Comparison of ENCODE assay signal across 12 mouse cellular contexts in the genomic region with DNA sequence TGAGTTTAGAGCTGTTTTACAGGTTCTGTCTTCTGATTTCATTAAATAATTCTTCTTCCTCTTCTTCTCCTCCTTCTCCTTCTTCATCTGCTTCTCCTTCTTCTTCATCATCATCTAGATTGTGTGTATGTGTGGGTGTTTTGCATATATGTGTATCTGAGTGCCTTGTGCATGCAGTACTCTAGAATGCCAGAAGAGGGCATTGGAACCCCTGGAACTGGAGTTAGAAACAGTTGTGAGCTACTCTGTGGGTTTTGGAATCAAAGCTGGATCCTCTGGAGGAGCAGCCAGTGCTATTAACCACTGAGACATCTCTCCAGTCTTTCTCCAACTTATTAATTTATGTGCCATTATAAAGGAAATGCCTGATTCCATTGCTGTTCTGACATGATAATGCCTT.
DNase-seq lines count a peak whose midpoint lies in the region; ATAC-seq and TF ChIP-seq lines count a peak whose summit lies in the region.
"Had no signal": no experiment of that assay in that cellular context is flagged by ENCODE, and none has a peak within 500 bp of the region (broad histone marks: within the 10 kb centered on the region; RNA-seq: fewer than 3 reads in every experiment).

No protein-coding gene starts in this region.

- H3K27ac ChIP-seq in gastrocnemius, adult 2 months, result no peak overlapping the region
- no peak overlapping the region for H3K27ac ChIP-seq in left cerebral cortex, adult 2 months
- no peak overlapping the region for H3K27ac ChIP-seq in forebrain, embryonic 15.5 days (replicated peaks)
- H3K27ac ChIP-seq: heart, embryonic 15.5 days; limb, embryonic 12.5 days; midbrain, embryonic 12.5 days had no signal

- no peaks in the 10 kb centered on the region for H3K4me1 ChIP-seq in forebrain, embryonic 15.5 days
- H3K4me1 ChIP-seq: heart, embryonic 15.5 days; limb, embryonic 12.5 days; midbrain, embryonic 12.5 days had no signal

- peak; percentile 47; the same call in 1 of the 2 replicates for TF ChIP-seq CTCF in gastrocnemius, adult 2 months (IDR thresholded peaks at IDR 0.05)
- TF ChIP-seq CTCF in left cerebral cortex, adult 2 months (IDR thresholded peaks at IDR 0.05), result peak; percentile 51

- H3K4me2 ChIP-seq in forebrain, embryonic 15.5 days (replicated peaks), result no peak overlapping the region
- H3K4me2 ChIP-seq: heart, embryonic 15.5 days; limb, embryonic 12.5 days; midbrain, embryonic 12.5 days had no signal

- H3K36me3 ChIP-seq in forebrain, embryonic 15.5 days, result no peaks in the 10 kb centered on the region
- H3K36me3 ChIP-seq: heart, embryonic 15.5 days; limb, embryonic 12.5 days; midbrain, embryonic 12.5 days had no signal

- no peaks in the 10 kb centered on the region for H3K9me3 ChIP-seq in forebrain, embryonic 15.5 days
- H3K9me3 ChIP-seq: heart, embryonic 15.5 days; limb, embryonic 12.5 days; midbrain, embryonic 12.5 days had no signal

- H3K4me3 ChIP-seq in gastrocnemius, adult 2 months, result no peak overlapping the region
- H3K4me3 ChIP-seq in left cerebral cortex, adult 2 months, result no peak overlapping the region
- H3K4me3 ChIP-seq in forebrain, embryonic 15.5 days, result no peak overlapping the region
- H3K4me3 ChIP-seq: heart, embryonic 15.5 days; limb, embryonic 12.5 days; midbrain, embryonic 12.5 days had no signal

- no peak for DNase-seq in gastrocnemius, adult 2 months
- no peak for DNase-seq in gastrocnemius, postnatal 4 days (ENCODE audit: low spot score in 2 of 2)
- DNase-seq in left cerebral cortex, adult 2 months (ENCODE audit: extremely low spot score in 1 of 2, low spot score in 2 of 2), result no peak
- DNase-seq in left cerebral cortex, adult 8-10 months (ENCODE audit: low spot score in 2 of 2), result no peak
- peak; percentile 15 for DNase-seq in NIH3T3 (ENCODE audit: low read depth)
- DNase-seq in layer of hippocampus, adult 8-10 months (ENCODE audit: low spot score in 2 of 2), result no peak
- DNase-seq: thymus, adult 18-20 months had no signal

- ATAC-seq in granulocyte monocyte progenitor cell, adult 5-6 weeks (replicated peaks; ENCODE audit: poor library complexity, severe bottlenecking), result peak; percentile 69
- no peak for ATAC-seq in forebrain, embryonic 15.5 days (replicated peaks)

- no peaks in the 10 kb centered on the region for H3K27me3 ChIP-seq in forebrain, embryonic 15.5 days
- H3K27me3 ChIP-seq: heart, embryonic 15.5 days; limb, embryonic 12.5 days; midbrain, embryonic 12.5 days had no signal

- intact Hi-C loops in gastrocnemius, adult 2 months (cut with DNase I), result no loop called here
- intact Hi-C loops in left cerebral cortex, adult 2 months (cut with DNase I), result loop anchor here (5.0 kb wide), 1 partner anchor 162 kb away; no protein-coding TSS in a partner anchor

- H3K9ac ChIP-seq in forebrain, embryonic 15.5 days (replicated peaks), result no peak overlapping the region
- H3K9ac ChIP-seq: heart, embryonic 15.5 days; limb, embryonic 12.5 days; midbrain, embryonic 12.5 days had no signal
